Mouse (Mus musculus) E14TG2a.4 (cell line): ENCODE measurements around the gene Ankrd37.

Source experiments
- CTCF ChIP-seq: conservative IDR thresholded peaks from 2 replicates; pipeline ENCODE4 v1.5.1; 2014; ENCODE audit warnings: low read length
- NANOG ChIP-seq: IDR thresholded peaks from 2 replicates; pipeline ENCODE4 v1.6.1; 2014; ENCODE audit warnings: borderline replicate concordance, low read length, mixed read lengths
- POU5F1 ChIP-seq: IDR thresholded peaks from 2 replicates; pipeline ENCODE4 v1.6.1; 2014; ENCODE audit warnings: low read length, borderline replicate concordance

DNA sequence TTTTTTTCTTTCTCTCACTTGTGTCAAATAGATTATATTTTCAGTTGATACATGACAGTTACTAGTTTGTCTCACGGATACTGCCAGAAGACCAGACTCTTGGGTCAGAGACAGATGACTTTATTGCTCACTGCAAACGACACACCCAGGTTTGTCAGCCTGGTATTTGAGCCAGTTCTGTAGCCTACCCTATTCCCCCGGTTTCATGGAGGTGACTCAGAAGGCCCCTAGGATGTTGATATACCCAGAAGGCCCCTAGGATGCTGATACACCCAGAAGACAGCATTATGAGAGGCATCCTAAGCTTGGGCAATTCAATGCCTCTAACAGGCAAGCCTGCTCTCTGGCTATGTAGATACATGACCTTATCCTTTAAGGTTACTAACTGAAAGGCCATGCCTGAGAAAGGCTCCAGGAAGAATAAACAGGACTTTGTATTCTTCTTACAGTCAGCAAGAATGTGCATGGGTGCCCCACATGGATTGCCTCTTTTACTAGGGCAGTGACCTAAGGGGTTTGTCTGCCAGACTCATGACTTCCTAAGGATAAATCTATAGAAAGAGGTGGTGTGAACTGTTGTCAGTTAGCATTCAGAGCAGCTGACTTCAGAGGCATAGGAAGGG, 1.7 kb upstream of the Ankrd37 start:
- TF ChIP-seq CTCF (no peak), NANOG (no peak), POU5F1 (no peak)
